Mouse (Mus musculus): Measurements from ENCODE around the gene Pclaf. TPM values are rescaled to one million over a fixed set of nuclear protein-coding genes. Genes with fewer than 3 reads are reported as not detected.

Gene Pclaf
- total RNA-seq, 2 experiments from 2014 or later, result 90.5 to 269 TPM

Other genes starting within 250 kb of the Pclaf start
- 8.3 and 15.7 TPM in 2 replicates for gene Oaz2, start 222.2 kb upstream of the Pclaf start, total RNA-seq (2015)
- gene Oaz2, start 222.2 kb upstream of the Pclaf start, total RNA-seq (2017), result 34.4 and 37.3 TPM in 2 replicates
- gene Zfp609, start 62.7 kb upstream of the Pclaf start, total RNA-seq (2015), result 22.6 and 23.3 TPM in 2 replicates
- gene Zfp609, start 62.7 kb upstream of the Pclaf start, total RNA-seq (2017), result 5.5 and 6.8 TPM in 2 replicates
- gene Trip4, start 18.6 kb downstream of the Pclaf start, total RNA-seq (2015), result 15.1 and 17.0 TPM in 2 replicates
- 18.4 and 21.1 TPM in 2 replicates for gene Trip4, start 18.6 kb downstream of the Pclaf start, total RNA-seq (2017)
- gene Csnk1g1, start 18.7 kb downstream of the Pclaf start, total RNA-seq (2015), result 18.9 and 26.5 TPM in 2 replicates
- 8.7 and 15.6 TPM in 2 replicates for gene Csnk1g1, start 18.7 kb downstream of the Pclaf start, total RNA-seq (2017)
- gene Ppib, start 170.0 kb downstream of the Pclaf start, total RNA-seq (2015), result 466 and 518 TPM in 2 replicates
- 761 and 799 TPM in 2 replicates for gene Ppib, start 170.0 kb downstream of the Pclaf start, total RNA-seq (2017)
- gene Snx22, start 179.5 kb downstream of the Pclaf start, total RNA-seq (2015), result 0.17 and 0.37 TPM in 2 replicates
- gene Snx22, start 179.5 kb downstream of the Pclaf start, total RNA-seq (2017), result 0.81 and 0.96 TPM in 2 replicates
- 54.4 and 54.8 TPM in 2 replicates for gene Snx1, start 236.3 kb downstream of the Pclaf start, total RNA-seq (2015)
- gene Snx1, start 236.3 kb downstream of the Pclaf start, total RNA-seq (2017), result 104 and 107 TPM in 2 replicates
- gene Ciao2a, start 236.4 kb downstream of the Pclaf start, total RNA-seq (2015), result 306 and 323 TPM in 2 replicates
- gene Ciao2a, start 236.4 kb downstream of the Pclaf start, total RNA-seq (2017), result 166 and 204 TPM in 2 replicates

Measured in megakaryocyte progenitor cell, adult 5-6 weeks (primary cell).